Mouse (Mus musculus) retina, adult 2 months (tissue): Measurements from ENCODE around the gene Prss28.

Source experiments
- DNase-seq: peaks from one replicate; pipeline ENCODE4 v3.0.0-alpha.2; 2012; ENCODE audit warnings: low read depth, low spot score

Gene Prss28

GRCm38 (mm10) chr17:25341490-25341889 is 33.0 kb downstream of the Prss28 start:
- no peak for DNase-seq

- no peak for DNase-seq
Observed at GRCm38 (mm10) chr17:25345462-25345861, 37.0 kb downstream of the Prss28 start, which contains the start of gene Tpsab1. Gene Tpsab1 (minus strand): TSS chr17:25345562.

GRCm38 (mm10) chr17:25361291-25361690 is 52.8 kb downstream of the Prss28 start:
- DNase-seq = no peak
